Mouse (Mus musculus) hindbrain, embryonic 16.5 days (tissue): ENCODE data around the gene Elovl6. TPM values are rescaled to one million over a fixed set of nuclear protein-coding genes. Genes with fewer than 3 reads are reported as not detected.

Experiments used
- ATAC-seq: fragments of 200-750 bp; cut with Nextera tagmentation; 2 replicates; pipeline ENCODE4 v1.8.0; 2017; ENCODE audit warnings: moderate TSS enrichment, moderate library complexity
- H3K27ac ChIP-seq: fragments of 300-500 bp; sonication (generic); 2 replicates; pipeline ENCODE4 v1.5.1; 2014; ENCODE audit warnings: low read depth, mild to moderate bottlenecking, control low read depth, low read length, moderate library complexity
- H3K27me3 ChIP-seq: fragments of 300-500 bp; sonication (generic); replicated peaks from 2 replicates; pipeline ENCODE4 v1.6.1; 2014; ENCODE audit warnings: low read length; ENCODE audit not compliant: control insufficient read depth, insufficient read depth
- H3K36me3 ChIP-seq: fragments of 300-500 bp; sonication (generic); 2 replicates; pipeline ENCODE4 v1.6.1; 2014; ENCODE audit warnings: mild to moderate bottlenecking, low read length, moderate library complexity, mixed read lengths; ENCODE audit not compliant: control insufficient read depth, insufficient read depth
- H3K4me1 ChIP-seq: fragments of 300-500 bp; sonication (generic); 2 replicates; pipeline ENCODE4 v1.6.1; 2014; ENCODE audit warnings: low read depth, low read length; ENCODE audit not compliant: control insufficient read depth, insufficient read depth
- H3K4me2 ChIP-seq: fragments of 300-500 bp; sonication (generic); 2 replicates; pipeline ENCODE4 v1.6.1; 2014; ENCODE audit warnings: mild to moderate bottlenecking, low read length, control low read depth, moderate library complexity
- H3K4me3 ChIP-seq: fragments of 300-500 bp; sonication (generic); 2 replicates; pipeline ENCODE4 v1.5.1; 2014; ENCODE audit warnings: mild to moderate bottlenecking, low read length, control low read depth, moderate library complexity
- H3K9ac ChIP-seq: fragments of 300-500 bp; sonication (generic); 2 replicates; pipeline ENCODE4 v1.6.1; 2014; ENCODE audit warnings: low read depth, mild to moderate bottlenecking, control low read depth, low read length, moderate library complexity
- H3K9me3 ChIP-seq: fragments of 300-500 bp; sonication (generic); 2 replicates; pipeline ENCODE4 v1.6.1; 2014; ENCODE audit warnings: mild to moderate bottlenecking, low read length, moderate library complexity; ENCODE audit not compliant: control insufficient read depth
- WGBS: fragments of 180-500 bp; shearing (Covaris S2); extraction: QIAGEN DNeasy Blood & Tissue Kit; methylation state at CpG from one replicate; pipeline ENCODE4 v1.1.7; 2014; 5-methylcytosine and 5-hydroxymethylcytosine counted together
- polyA plus RNA-seq: library from polyadenylated mRNA; unstranded; fragments of >200 nt; fragmentation: Nextera tagmentation; extraction: Ambion mirVana; gene quantifications from 2 replicates; pipeline ENCODE4 v1.2.1, GENCODE M21; 2015

Gene Elovl6
- polyA plus RNA-seq, 1 experiment from 2014 or later, result 44.4 TPM

- H3K4me2 ChIP-seq, result no peak overlapping the region
- H3K27ac ChIP-seq, result no peak overlapping the region
- ATAC-seq, result no peak
- WGBS, result 93% methylated on average over 7 of the region's 7 CpGs
- no peak overlapping the region for H3K4me3 ChIP-seq
- H3K27me3 ChIP-seq, result no peaks in the 10 kb centered on the region
- no peaks in the 10 kb centered on the region for H3K9me3 ChIP-seq
- no peaks in the 10 kb centered on the region for H3K4me1 ChIP-seq
- H3K36me3 ChIP-seq, result no peaks in the 10 kb centered on the region
- no peak overlapping the region for H3K9ac ChIP-seq
Measured at GRCm38 (mm10) chr3:129557566-129557965, 25.4 kb downstream of the Elovl6 start.

GRCm38 (mm10) chr3:129558016-129558955 is 26.1 kb downstream of the Elovl6 start:
- H3K9me3 ChIP-seq, result no peaks in the 10 kb centered on the region
- no peak overlapping the region for H3K9ac ChIP-seq
- no peak overlapping the region for H3K4me2 ChIP-seq
- H3K27me3 ChIP-seq, result no peaks in the 10 kb centered on the region
- H3K27ac ChIP-seq, result no peak overlapping the region
- no peak overlapping the region for H3K4me3 ChIP-seq
- H3K36me3 ChIP-seq, result no peaks in the 10 kb centered on the region
- 84% methylated on average over 22 of the region's 22 CpGs for WGBS
- no peak for ATAC-seq
- no peaks in the 10 kb centered on the region for H3K4me1 ChIP-seq

- ATAC-seq, result no peak
- Histone ChIP-seq H3K4me1 (no peaks in the 10 kb centered on the region), H3K9me3 (no peaks in the 10 kb centered on the region), H3K27ac (no peak overlapping the region), H3K9ac (no peak overlapping the region), H3K27me3 (no peaks in the 10 kb centered on the region), H3K4me2 (no peak overlapping the region), H3K36me3 (no peaks in the 10 kb centered on the region), H3K4me3 (no peak overlapping the region)
- 87% methylated on average over 9 of the region's 9 CpGs for WGBS
Measured at GRCm38 (mm10) chr3:129560068-129560467, 27.9 kb downstream of the Elovl6 start.

GRCm38 (mm10) chr3:129561011-129561410 is 28.9 kb downstream of the Elovl6 start:
- no peak overlapping the region for H3K4me3 ChIP-seq
- no peaks in the 10 kb centered on the region for H3K36me3 ChIP-seq
- no peaks in the 10 kb centered on the region for H3K27me3 ChIP-seq
- H3K4me1 ChIP-seq, result no peaks in the 10 kb centered on the region
- no peaks in the 10 kb centered on the region for H3K9me3 ChIP-seq
- no peak for ATAC-seq
- 84% methylated on average over 10 of the region's 10 CpGs for WGBS
- no peak overlapping the region for H3K27ac ChIP-seq
- no peak overlapping the region for H3K4me2 ChIP-seq
- H3K9ac ChIP-seq, result no peak overlapping the region

GRCm38 (mm10) chr3:129561853-129562252 is 29.7 kb downstream of the Elovl6 start:
- Histone ChIP-seq H3K27ac (no peak overlapping the region), H3K9me3 (no peaks in the 10 kb centered on the region), H3K36me3 (no peaks in the 10 kb centered on the region), H3K4me3 (no peak overlapping the region), H3K4me2 (no peak overlapping the region), H3K9ac (no peak overlapping the region), H3K4me1 (no peaks in the 10 kb centered on the region; the same call in 1 of the 2 replicates), H3K27me3 (no peaks in the 10 kb centered on the region)
- 87% methylated on average over 2 of the region's 2 CpGs for WGBS
- no peak for ATAC-seq

- no peaks in the 10 kb centered on the region for H3K9me3 ChIP-seq
- WGBS, result 93% methylated on average over 4 of the region's 4 CpGs
- ATAC-seq, result no peak
- no peak overlapping the region for H3K27ac ChIP-seq
- H3K4me2 ChIP-seq, result no peak overlapping the region
- no peaks in the 10 kb centered on the region; the same call in 1 of the 2 replicates for H3K4me1 ChIP-seq
- no peak overlapping the region for H3K4me3 ChIP-seq
- no peak overlapping the region for H3K9ac ChIP-seq
- no peaks in the 10 kb centered on the region for H3K36me3 ChIP-seq
- H3K27me3 ChIP-seq, result no peaks in the 10 kb centered on the region
Measured at GRCm38 (mm10) chr3:129562411-129562810, 30.3 kb downstream of the Elovl6 start.

- ATAC-seq, result no peak
- no peak overlapping the region for H3K4me3 ChIP-seq
- no peaks in the 10 kb centered on the region; the same call in 1 of the 2 replicates for H3K4me1 ChIP-seq
- no peaks in the 10 kb centered on the region for H3K27me3 ChIP-seq
- H3K9ac ChIP-seq, result no peak overlapping the region
- WGBS, result 92% methylated on average over 4 of the region's 4 CpGs
- H3K4me2 ChIP-seq, result no peak overlapping the region
- H3K9me3 ChIP-seq, result no peaks in the 10 kb centered on the region
- no peak overlapping the region for H3K27ac ChIP-seq
- H3K36me3 ChIP-seq, result no peaks in the 10 kb centered on the region
Measured at GRCm38 (mm10) chr3:129563807-129564206, 31.7 kb downstream of the Elovl6 start.

- H3K36me3 ChIP-seq, result no peaks in the 10 kb centered on the region
- no peak for ATAC-seq
- no peak overlapping the region for H3K4me3 ChIP-seq
- 86% methylated on average over 2 of the region's 2 CpGs for WGBS
- H3K4me2 ChIP-seq, result no peak overlapping the region
- H3K27ac ChIP-seq, result no peak overlapping the region
- H3K9me3 ChIP-seq, result no peaks in the 10 kb centered on the region
- H3K9ac ChIP-seq, result no peak overlapping the region
- H3K27me3 ChIP-seq, result no peaks in the 10 kb centered on the region
- H3K4me1 ChIP-seq, result no peaks in the 10 kb centered on the region; the same call in 1 of the 2 replicates
Measured at GRCm38 (mm10) chr3:129564852-129565251, 32.7 kb downstream of the Elovl6 start.

- no peak for ATAC-seq
- no peak overlapping the region for H3K4me2 ChIP-seq
- no peaks in the 10 kb centered on the region for H3K9me3 ChIP-seq
- H3K4me1 ChIP-seq, result no peaks in the 10 kb centered on the region; the same call in 1 of the 2 replicates
- no peaks in the 10 kb centered on the region for H3K36me3 ChIP-seq
- 92% methylated on average over 8 of the region's 8 CpGs for WGBS
- no peak overlapping the region for H3K4me3 ChIP-seq
- no peak overlapping the region for H3K27ac ChIP-seq
- no peak overlapping the region for H3K9ac ChIP-seq
- no peaks in the 10 kb centered on the region for H3K27me3 ChIP-seq
Measured at GRCm38 (mm10) chr3:129565458-129565857, 33.3 kb downstream of the Elovl6 start.
